Mouse (Mus musculus) T-cell, adult 2 months (primary cell): ENCODE data around the gene Aoah.

ENCODE experiments used
- DNase-seq: peaks from one replicate; pipeline ENCODE4 v3.0.0; 2022; ENCODE audit warnings: low spot score

Aoah gene

GRCm38 (mm10) chr13:20793901-20794300 lies at the start of gene Aoah:
Aoah (plus strand) TSS chr13:20794113.
- no peak for DNase-seq

GRCm38 (mm10) chr13:20754843-20755242 lies 39.1 kb upstream of the Aoah start:
- no peak for DNase-seq

DNA sequence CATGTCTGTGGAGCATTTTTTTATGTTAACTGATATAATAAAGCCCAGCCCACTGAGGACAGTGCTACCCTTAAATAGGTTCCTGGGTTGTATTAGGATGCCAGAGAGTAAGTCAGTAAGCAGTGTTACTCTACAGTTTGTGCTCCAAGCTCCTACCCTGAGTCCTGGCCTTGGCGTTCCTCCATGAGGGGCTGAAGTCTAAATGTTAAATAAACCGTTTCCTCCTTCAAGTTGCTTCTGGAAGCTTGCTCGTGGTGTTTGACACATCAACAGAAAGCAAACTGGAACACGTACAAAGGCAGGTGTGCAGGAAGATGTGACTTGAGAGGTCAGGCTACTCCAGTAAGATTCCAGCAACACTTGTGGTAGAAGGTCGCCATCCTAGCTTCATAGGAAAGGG lies 10.3 kb upstream of the Aoah start:
- no peak for DNase-seq

DNA sequence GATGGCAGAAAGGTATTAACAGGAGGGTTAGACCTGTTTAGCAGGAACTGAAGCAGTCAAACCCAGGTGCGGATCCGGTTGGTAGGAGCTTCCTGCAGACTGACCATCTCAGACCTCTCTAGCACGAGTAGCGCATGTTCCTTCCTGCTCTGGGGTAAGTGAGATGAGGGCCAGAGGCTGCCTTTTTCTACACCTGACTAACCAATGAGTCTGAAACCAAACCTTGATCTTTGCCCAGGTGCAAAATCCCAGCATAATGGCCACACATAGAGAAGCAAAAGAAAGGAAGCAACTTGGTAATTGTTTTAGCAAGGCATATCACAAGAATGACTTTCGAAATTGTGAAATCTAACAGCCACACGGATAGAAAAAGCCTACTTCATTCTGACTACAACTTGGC lies 9.9 kb upstream of the Aoah start:
- no peak for DNase-seq

GRCm38 (mm10) chr13:20785960-20786359 lies 8.0 kb upstream of the Aoah start:
- no peak for DNase-seq

- no peak for DNase-seq
Observed at GRCm38 (mm10) chr13:20786825-20787245, 7.1 kb upstream of the Aoah start.

DNA sequence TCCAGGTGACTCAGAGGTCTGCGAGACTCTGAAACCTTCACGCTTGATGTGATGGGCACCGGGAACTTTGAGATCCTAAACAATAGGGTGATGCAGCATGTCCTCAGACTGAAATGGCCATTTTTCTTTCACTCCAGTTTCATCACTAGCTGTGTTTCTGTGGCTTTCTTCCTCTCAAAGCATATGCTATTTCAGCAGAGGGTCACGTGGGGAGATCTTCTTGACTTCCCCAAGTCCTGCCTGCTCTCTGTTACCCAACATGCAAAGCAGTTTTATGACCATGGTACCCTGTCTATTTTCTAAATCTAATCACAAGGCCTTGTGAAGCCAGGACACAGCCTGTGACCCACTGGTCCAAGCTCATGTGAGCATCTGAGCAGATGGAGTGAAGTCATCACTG lies 6.0 kb upstream of the Aoah start:
- DNase-seq = no peak

DNA sequence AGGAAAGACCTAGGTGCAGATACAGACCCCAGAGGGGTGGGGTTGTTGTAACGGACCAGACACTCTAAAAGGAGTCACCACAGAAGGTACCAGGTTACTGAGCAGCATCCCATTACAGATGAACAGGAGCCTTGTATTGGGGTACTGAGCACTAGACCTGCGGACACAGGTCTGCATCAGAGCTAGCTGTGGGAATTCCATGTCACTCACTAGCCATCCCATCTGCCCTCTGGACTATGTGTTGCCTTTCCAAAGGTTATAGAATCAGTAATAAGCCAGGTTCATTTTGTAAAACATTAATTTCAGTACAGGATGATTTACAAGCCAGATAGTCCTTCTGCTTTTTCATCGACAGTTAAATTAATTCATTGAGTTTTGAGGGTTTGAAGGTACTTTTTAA lies 2.7 kb downstream of the Aoah start:
- no peak for DNase-seq

GRCm38 (mm10) chr13:20798536-20798935 lies 4.6 kb downstream of the Aoah start:
- DNase-seq = no peak

- DNase-seq = no peak
Observed at GRCm38 (mm10) chr13:20799772-20800171, 5.9 kb downstream of the Aoah start.

GRCm38 (mm10) chr13:20800569-20800968 lies 6.7 kb downstream of the Aoah start:
- no peak for DNase-seq

GRCm38 (mm10) chr13:20811782-20812406 lies 18.0 kb downstream of the Aoah start:
- no peak for DNase-seq

GRCm38 (mm10) chr13:20816385-20816784 lies 22.5 kb downstream of the Aoah start:
- no peak for DNase-seq

DNA sequence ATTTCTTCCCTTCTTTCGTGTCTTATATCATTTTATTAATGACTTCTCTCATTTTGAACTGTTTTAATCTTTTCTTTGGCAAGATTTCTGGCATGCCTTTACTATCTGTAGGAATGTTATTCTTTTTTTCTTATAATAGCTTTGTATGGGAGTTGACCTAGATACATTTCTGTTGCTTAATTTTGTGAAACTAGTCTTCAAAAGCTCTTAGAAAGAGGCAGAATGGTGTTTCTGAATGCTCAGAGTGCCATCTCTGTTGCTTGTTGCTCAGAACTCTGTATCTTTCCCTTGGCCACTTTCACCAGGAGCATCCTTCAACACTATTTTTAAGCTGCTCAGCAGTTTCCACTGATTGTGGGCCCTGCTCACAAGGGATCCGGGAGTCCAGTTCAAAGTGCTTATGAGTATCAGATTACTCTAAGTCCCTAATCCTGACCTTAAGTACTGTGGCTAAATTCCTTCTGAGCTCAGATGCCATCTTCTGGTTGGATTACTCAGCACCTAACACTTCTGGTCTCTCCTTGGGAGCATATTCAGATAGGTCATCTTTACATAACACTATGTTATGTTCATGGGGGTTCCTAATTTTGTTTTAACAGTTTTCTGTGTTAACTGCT lies 26.9 kb downstream of the Aoah start:
- no peak for DNase-seq

- no peak for DNase-seq
Observed at GRCm38 (mm10) chr13:20828728-20829127, 34.8 kb downstream of the Aoah start.

GRCm38 (mm10) chr13:20829181-20829900 lies 35.4 kb downstream of the Aoah start:
- no peak for DNase-seq

DNA sequence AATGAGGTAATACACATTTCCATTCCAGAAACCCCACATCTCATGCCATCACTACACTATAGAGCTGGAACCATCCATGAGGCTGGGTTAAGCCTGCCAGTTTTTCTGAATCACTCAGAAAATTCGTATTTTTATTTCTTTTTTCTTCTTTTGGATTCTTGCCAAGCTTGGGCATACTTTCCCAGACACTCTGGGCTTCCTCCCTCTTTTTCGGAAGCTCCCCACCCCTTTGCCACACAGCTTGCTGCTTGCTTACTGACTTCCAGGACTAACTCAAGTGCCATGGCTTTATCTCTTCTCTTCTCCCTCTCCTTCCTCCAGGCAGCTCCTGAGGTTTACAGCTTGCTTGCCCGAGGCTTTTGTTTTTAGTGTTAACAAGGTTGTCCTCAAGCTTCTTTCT lies 62.0 kb downstream of the Aoah start:
- no peak for DNase-seq

DNA sequence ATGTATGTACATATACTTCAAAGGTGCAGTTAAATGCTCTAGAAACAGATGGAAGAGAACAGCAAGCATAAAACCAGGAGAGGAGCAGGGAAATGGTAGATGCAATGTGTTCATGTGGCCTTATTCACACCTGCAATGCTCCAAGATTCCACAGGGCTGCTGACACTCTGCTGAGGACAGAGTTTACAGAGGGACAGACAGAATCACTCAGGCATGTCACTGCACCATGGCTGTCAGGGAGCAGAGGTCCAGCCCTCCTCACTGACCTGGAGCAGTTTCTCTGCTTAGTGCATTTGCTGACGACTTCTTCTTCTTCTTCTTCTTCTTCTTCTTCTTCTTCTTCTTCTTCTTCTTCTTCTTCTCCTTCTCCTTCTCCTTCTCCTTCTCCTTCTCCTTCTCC lies 105.5 kb downstream of the Aoah start:
- no peak for DNase-seq

GRCm38 (mm10) chr13:20900396-20900971 lies 106.6 kb downstream of the Aoah start:
- no peak for DNase-seq

DNA sequence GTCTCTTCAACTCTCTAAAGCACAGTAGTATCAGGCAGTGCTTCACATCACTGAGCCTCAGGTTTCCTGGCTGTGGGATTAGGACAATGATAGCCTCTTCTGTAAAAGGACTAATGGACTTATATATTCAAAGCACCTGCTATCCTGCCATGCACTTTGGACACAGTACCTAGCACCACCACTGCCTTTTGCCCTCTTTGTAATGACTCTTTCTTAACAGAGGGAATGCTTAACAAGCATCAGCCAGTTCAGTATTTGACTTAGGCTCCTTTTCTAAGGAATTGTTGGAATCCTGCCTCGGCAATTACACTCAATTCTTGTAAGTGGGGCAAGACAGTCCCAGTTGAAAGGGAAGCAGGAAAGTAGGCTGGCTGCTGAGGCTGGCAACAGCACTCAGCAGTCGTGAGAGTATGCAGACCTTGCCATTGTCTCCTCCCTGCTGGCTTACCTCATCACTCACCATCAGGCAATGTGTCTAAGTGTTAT lies 107.1 kb downstream of the Aoah start:
- no peak for DNase-seq

DNA sequence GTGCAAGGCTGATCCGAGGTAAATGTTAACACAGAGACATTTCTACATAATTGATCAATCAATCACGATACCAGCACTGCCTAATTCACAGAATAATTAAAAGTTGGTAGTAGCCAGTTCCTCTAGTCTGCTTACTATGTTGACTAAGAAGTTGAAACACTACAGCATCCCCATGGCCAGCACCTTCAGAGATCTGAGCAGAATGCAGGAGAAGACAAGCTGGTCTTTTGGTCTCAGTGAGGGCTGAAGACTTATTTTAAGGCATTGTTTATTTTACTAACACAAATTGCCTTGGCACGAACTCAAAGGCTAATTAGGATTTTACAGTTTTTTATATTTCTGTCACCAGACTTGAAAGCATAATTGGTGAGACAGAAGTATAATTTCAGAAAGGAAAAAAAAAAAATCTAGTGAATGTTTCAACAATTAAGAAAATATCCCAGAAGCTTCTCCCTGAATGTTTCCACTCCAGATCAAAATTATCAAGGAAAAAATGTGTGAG lies 107.8 kb downstream of the Aoah start:
- DNase-seq = no peak

DNA sequence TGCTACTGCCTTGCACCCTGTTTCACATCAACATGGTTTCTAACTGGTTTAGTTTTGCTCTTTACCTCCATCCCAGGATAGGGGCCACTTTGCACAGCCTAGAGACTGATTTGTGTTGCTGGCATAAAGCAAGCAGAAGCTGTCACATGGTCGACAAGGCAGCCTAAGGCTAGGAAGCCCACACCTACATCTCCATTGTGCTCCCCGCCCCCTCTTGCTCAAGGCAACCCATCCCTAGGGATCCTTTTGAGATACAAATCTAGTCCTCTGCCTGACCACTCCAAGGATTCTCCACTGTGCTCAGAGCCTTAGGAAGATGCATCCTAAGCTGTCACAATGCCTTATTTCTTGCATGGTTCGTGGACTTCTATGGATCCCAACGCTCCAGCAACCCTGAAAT lies 110.2 kb downstream of the Aoah start:
- DNase-seq = no peak

DNA sequence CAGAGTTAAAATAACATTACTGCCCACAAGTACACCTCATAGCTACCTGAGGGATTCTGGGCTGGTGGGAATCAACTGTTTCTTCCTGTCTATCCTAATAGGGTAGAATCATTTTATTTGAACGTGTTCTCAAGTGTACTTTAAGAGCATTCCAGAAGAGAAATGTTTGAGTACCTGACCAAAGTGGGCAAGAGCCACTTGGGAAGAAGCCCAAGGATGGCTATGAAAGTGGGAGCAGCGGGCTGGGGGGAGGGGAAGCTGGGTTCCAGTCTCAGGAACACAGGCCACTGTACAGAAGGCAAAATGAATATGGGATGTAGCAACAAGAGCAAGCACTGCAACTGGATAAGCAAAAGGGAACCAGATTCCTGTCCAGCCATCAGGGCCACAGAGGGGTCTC lies 111.3 kb downstream of the Aoah start:
- no peak for DNase-seq
